Mouse (Mus musculus): ENCODE data around the gene Fam172a. TPM values are rescaled to one million over a fixed set of nuclear protein-coding genes. Genes with fewer than 3 reads are reported as not detected.
A peak's percentile ranks its signal among the peaks of the same experiment; 100 is the strongest.

The Fam172a gene
- polyA plus RNA-seq, 1 experiment from 2014 or later, result 29.6 TPM

GRCm38 (mm10) chr13:77982852-77983202 lies 281.0 kb downstream of the Fam172a start:
- Histone ChIP-seq H3K36me3 (replicated peaks) (no peaks in the 10 kb centered on the region), H3K9me3 (no peaks in the 10 kb centered on the region), H3K4me1 (peaks cover 26% of the 10 kb centered on the region), H3K4me3 (no peak overlapping the region), H3K27me3 (ENCODE audit: poor library complexity, severe bottlenecking) (no peaks in the 10 kb centered on the region), H3K27ac (peak overlapping the region; percentile 22; the same call in 1 of the 2 replicates)
- WGBS, result 77% methylated on average over 2 of the region's 2 CpGs
- DNase-seq (ENCODE audit: extremely low spot score, low spot score), result no peak

GRCm38 (mm10) chr13:77991189-77991886 lies 289.5 kb downstream of the Fam172a start:
- H3K27me3 ChIP-seq (ENCODE audit: poor library complexity, severe bottlenecking), result no peaks in the 10 kb centered on the region
- DNase-seq (ENCODE audit: extremely low spot score, low spot score), result no peak
- H3K4me3 ChIP-seq, result no peak overlapping the region
- H3K4me1 ChIP-seq, result peaks cover 5% of the 10 kb centered on the region
- WGBS, result 76% methylated on average over 5 of the region's 5 CpGs
- no peaks in the 10 kb centered on the region for H3K9me3 ChIP-seq
- no peaks in the 10 kb centered on the region for H3K36me3 ChIP-seq (replicated peaks)
- peak overlapping the region; percentile 54; the same call in 1 of the 2 replicates for H3K27ac ChIP-seq

GRCm38 (mm10) chr13:78004649-78005048 lies 302.8 kb downstream of the Fam172a start:
- no peaks in the 10 kb centered on the region for H3K27me3 ChIP-seq (ENCODE audit: poor library complexity, severe bottlenecking)
- no peaks in the 10 kb centered on the region for H3K36me3 ChIP-seq (replicated peaks)
- H3K4me3 ChIP-seq, result no peak overlapping the region
- no peak for DNase-seq (ENCODE audit: extremely low spot score, low spot score)
- H3K4me1 ChIP-seq, result peaks cover 31% of the 10 kb centered on the region
- H3K9me3 ChIP-seq, result no peaks in the 10 kb centered on the region
- H3K27ac ChIP-seq, result no peak overlapping the region
- 63% methylated on average over 4 of the region's 4 CpGs for WGBS

GRCm38 (mm10) chr13:78005344-78005743 lies 303.5 kb downstream of the Fam172a start:
- Histone ChIP-seq H3K9me3 (no peaks in the 10 kb centered on the region), H3K4me3 (no peak overlapping the region), H3K27me3 (ENCODE audit: poor library complexity, severe bottlenecking) (no peaks in the 10 kb centered on the region), H3K36me3 (replicated peaks) (0 out of 2 replicates have a peak, but pooled peaks cover 4% of the 10 kb centered on the region), H3K27ac (peak overlapping the region; percentile 44; the same call in 1 of the 2 replicates), H3K4me1 (peaks cover 31% of the 10 kb centered on the region)
- 14% methylated on average over 3 of the region's 3 CpGs for WGBS
- DNase-seq (ENCODE audit: extremely low spot score, low spot score), result no peak

- H3K36me3 ChIP-seq (replicated peaks), result 0 out of 2 replicates have a peak, but pooled peaks cover 4% of the 10 kb centered on the region
- H3K27me3 ChIP-seq (ENCODE audit: poor library complexity, severe bottlenecking), result no peaks in the 10 kb centered on the region
- DNase-seq (ENCODE audit: extremely low spot score, low spot score), result no peak
- WGBS, result 92% methylated on average over 1 of the region's 1 CpGs
- no peak overlapping the region for H3K27ac ChIP-seq
- peaks cover 8% of the 10 kb centered on the region for H3K4me1 ChIP-seq
- H3K4me3 ChIP-seq, result no peak overlapping the region
- no peaks in the 10 kb centered on the region for H3K9me3 ChIP-seq
Measured at GRCm38 (mm10) chr13:78010176-78010575, 308.3 kb downstream of the Fam172a start.

- 62% methylated on average over 15 of the region's 15 CpGs for WGBS
- Histone ChIP-seq H3K36me3 (replicated peaks) (peaks cover 9% of the 10 kb centered on the region; the same call in 1 of the 2 replicates), H3K4me1 (0 out of 2 replicates have a peak, but pooled peaks cover 5% of the 10 kb centered on the region), H3K27me3 (ENCODE audit: poor library complexity, severe bottlenecking) (no peaks in the 10 kb centered on the region), H3K27ac (no peak within 1 kb of the TSS), H3K4me3 (no peak within 1 kb of the TSS), H3K9me3 (no peaks in the 10 kb centered on the region)
- DNase-seq (ENCODE audit: extremely low spot score, low spot score), result peak; percentile 29
Measured at GRCm38 (mm10) chr13:78024683-78025294, 323.0 kb downstream of the Fam172a start, which contains the start of gene Pou5f2. Pou5f2 (plus strand) TSS chr13:78024902.

GRCm38 (mm10) chr13:78032821-78033220 lies 331.0 kb downstream of the Fam172a start:
- H3K36me3 ChIP-seq (replicated peaks), result no peaks in the 10 kb centered on the region
- DNase-seq (ENCODE audit: extremely low spot score, low spot score), result no peak
- H3K27ac ChIP-seq, result no peak overlapping the region
- H3K27me3 ChIP-seq (ENCODE audit: poor library complexity, severe bottlenecking), result no peaks in the 10 kb centered on the region
- H3K4me3 ChIP-seq, result no peak overlapping the region
- no peaks in the 10 kb centered on the region for H3K4me1 ChIP-seq
- H3K9me3 ChIP-seq, result no peaks in the 10 kb centered on the region
- WGBS, result 61% methylated on average over 1 of the region's 1 CpGs

GRCm38 (mm10) chr13:78037203-78037602 lies 335.4 kb downstream of the Fam172a start:
- DNase-seq (ENCODE audit: extremely low spot score, low spot score), result no peak
- Histone ChIP-seq H3K36me3 (replicated peaks) (no peaks in the 10 kb centered on the region), H3K27ac (no peak overlapping the region), H3K4me1 (no peaks in the 10 kb centered on the region), H3K27me3 (ENCODE audit: poor library complexity, severe bottlenecking) (no peaks in the 10 kb centered on the region), H3K9me3 (no peaks in the 10 kb centered on the region), H3K4me3 (no peak overlapping the region)
- 86% methylated on average over 1 of the region's 1 CpGs for WGBS

GRCm38 (mm10) chr13:78043203-78043602 lies 341.4 kb downstream of the Fam172a start:
- no peak for DNase-seq (ENCODE audit: extremely low spot score, low spot score)
- Histone ChIP-seq H3K36me3 (replicated peaks) (no peaks in the 10 kb centered on the region), H3K27me3 (ENCODE audit: poor library complexity, severe bottlenecking) (no peaks in the 10 kb centered on the region), H3K27ac (no peak overlapping the region), H3K4me3 (no peak overlapping the region), H3K4me1 (no peaks in the 10 kb centered on the region), H3K9me3 (no peaks in the 10 kb centered on the region)
- 80% methylated on average over 6 of the region's 6 CpGs for WGBS

- no peak for DNase-seq (ENCODE audit: extremely low spot score, low spot score)
Measured at GRCm38 (mm10) chr13:78045116-78045515, 343.3 kb downstream of the Fam172a start.

GRCm38 (mm10) chr13:78087751-78088150 lies 385.9 kb downstream of the Fam172a start:
- H3K27me3 ChIP-seq (ENCODE audit: poor library complexity, severe bottlenecking), result no peaks in the 10 kb centered on the region
- no peaks in the 10 kb centered on the region for H3K36me3 ChIP-seq (replicated peaks)
- H3K27ac ChIP-seq, result no peak overlapping the region
- H3K4me1 ChIP-seq, result no peaks in the 10 kb centered on the region
- 92% methylated on average over 4 of the region's 4 CpGs for WGBS
- no peaks in the 10 kb centered on the region for H3K9me3 ChIP-seq
- no peak for DNase-seq (ENCODE audit: extremely low spot score, low spot score)
- H3K4me3 ChIP-seq, result no peak overlapping the region

More at GRCm38 (mm10) chr13:78045116-78045515, 343.3 kb downstream of the Fam172a start:
- WGBS, result 50% methylated on average over 5 of the region's 5 CpGs
- Histone ChIP-seq H3K4me3 (no peak overlapping the region), H3K4me1 (no peaks in the 10 kb centered on the region), H3K9me3 (no peaks in the 10 kb centered on the region), H3K27me3 (ENCODE audit: poor library complexity, severe bottlenecking) (no peaks in the 10 kb centered on the region), H3K27ac (no peak overlapping the region), H3K36me3 (replicated peaks) (0 out of 2 replicates have a peak, but pooled peaks cover under 1% of the 10 kb centered on the region)

GRCm38 (mm10) chr13:78090701-78091100 lies 388.9 kb downstream of the Fam172a start:
- no peak overlapping the region for H3K4me3 ChIP-seq
- no peak for DNase-seq (ENCODE audit: extremely low spot score, low spot score)
- H3K27ac ChIP-seq, result no peak overlapping the region
- H3K27me3 ChIP-seq (ENCODE audit: poor library complexity, severe bottlenecking), result no peaks in the 10 kb centered on the region
- H3K9me3 ChIP-seq, result peaks cover 4% of the 10 kb centered on the region; the same call in 1 of the 2 replicates
- H3K4me1 ChIP-seq, result no peaks in the 10 kb centered on the region
- H3K36me3 ChIP-seq (replicated peaks), result no peaks in the 10 kb centered on the region

- no peaks in the 10 kb centered on the region for H3K27me3 ChIP-seq (ENCODE audit: poor library complexity, severe bottlenecking)
- no peak overlapping the region for H3K27ac ChIP-seq
- H3K36me3 ChIP-seq (replicated peaks), result no peaks in the 10 kb centered on the region
- H3K4me3 ChIP-seq, result no peak overlapping the region
- H3K9me3 ChIP-seq, result peaks cover 4% of the 10 kb centered on the region; the same call in 1 of the 2 replicates
- 86% methylated on average over 3 of the region's 3 CpGs for WGBS
- H3K4me1 ChIP-seq, result no peaks in the 10 kb centered on the region
- DNase-seq (ENCODE audit: extremely low spot score, low spot score), result no peak
Measured at GRCm38 (mm10) chr13:78091949-78092348, 390.1 kb downstream of the Fam172a start.

All from forebrain, embryonic 10.5 days (tissue).